Mouse (Mus musculus): Measurements from ENCODE around the gene Msi2. TPM values are rescaled to one million over a fixed set of nuclear protein-coding genes. Genes with fewer than 3 reads are reported as not detected.

Msi2 gene
- total RNA-seq, 2 experiments from 2014 or later, result 196 to 206 TPM

DNA sequence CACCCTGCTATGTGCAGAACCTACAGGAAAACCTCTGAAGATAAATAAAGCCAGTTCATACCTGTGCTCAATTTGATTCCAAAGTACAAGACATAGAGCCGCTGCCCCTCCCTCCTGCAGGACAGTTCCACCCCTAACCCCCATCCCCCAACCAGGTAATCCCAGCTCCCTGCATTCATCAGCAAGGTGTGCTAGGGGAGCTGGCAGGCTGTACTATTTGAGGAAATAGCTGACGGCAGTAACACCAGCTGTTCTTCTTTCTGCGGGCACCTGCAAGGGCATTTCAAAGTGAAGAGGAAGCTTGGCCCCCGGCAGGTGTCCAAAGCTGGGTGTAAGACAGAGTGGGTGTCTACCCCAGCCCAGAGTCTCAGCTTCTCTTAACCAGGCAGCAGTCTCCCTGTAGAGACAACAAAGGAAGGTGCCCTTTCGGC lies 314.1 kb downstream of the Msi2 start:
- no peak for DNase-seq
- intact Hi-C loops (cut with DNase I), result no loop called here

DNA sequence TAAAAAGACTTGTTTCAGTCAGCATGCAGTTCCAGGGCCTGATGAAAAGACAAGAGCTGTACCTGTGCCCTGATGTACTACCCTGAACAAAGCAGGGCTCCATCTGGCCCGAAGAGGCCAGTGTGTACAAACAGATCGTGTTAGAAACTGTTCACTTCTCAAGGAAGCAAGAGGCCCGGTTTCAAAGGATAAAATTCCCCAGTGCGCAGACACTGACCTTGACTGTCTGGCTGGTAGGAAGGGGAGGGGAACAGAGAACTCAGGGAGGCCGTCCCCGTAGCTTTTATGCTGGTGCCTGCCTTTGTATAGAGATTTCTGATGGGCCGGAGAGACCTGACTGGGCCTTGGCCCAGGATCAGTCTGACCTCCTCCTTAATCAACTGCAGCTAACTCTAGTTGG lies 316.0 kb downstream of the Msi2 start:
- DNase-seq, result no peak

DNA sequence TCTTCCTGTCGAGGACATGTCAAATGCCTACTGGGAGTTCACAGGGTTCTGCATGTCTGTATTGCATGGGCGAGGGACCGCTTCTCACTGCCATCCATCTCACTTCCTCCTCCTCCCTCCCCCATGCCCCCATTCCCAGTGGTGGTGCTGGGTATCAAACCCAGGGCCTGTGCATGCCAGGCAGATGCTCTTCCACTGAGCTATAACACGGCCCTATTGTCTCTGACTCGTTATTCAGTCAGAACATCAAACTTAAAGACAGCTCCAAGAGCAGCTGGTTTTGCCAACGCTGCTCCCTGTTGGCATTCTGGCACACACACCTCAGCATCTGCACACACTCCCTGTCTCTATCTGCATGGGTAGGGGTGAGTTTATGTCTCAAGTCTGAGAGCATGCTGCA lies 317.0 kb downstream of the Msi2 start:
- DNase-seq, result no peak
- intact Hi-C loops (cut with DNase I), result no loop called here

More for the DNA sequence above, 316.0 kb downstream of the Msi2 start:
- intact Hi-C loops (cut with DNase I), result no loop called here

DNA sequence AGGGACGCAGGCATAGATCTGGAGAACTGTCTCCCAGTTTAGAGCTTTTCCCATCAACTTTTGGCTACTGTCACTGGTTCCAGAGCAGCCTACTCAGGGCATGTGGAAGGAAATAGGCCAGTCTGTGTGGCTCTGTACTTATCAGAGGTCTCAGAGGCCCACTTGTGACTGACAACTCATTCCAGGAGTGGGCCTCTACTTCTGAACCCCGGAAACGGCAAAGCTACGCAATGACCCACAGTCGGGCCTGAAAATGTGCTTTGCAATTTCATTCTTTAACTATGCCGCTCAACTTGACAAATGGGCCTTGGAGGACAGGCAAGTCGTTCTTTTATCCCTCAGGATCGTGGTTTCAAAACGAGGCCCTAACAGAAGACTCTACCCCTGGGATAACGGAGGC lies 317.4 kb downstream of the Msi2 start:
- intact Hi-C loops (cut with DNase I), result no loop called here
- no peak for DNase-seq

DNA sequence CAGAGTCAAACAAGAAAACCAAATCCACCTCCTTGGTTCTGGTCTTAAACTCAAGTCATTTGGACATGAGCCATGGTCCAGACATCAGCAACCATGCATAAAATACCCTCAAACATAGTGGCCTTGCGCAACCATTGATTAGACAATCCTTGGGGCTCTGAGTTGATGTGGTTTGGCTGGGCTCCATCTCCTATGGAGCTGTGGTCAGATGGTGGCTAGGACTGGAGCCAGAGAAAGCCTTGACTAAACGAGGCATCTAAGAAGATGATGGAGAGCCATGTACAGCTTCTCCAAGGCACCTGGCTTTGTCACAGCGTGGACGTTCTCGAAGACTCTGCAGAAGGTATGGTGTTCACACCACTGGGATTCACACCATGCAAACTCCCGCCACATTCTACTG lies 318.1 kb downstream of the Msi2 start:
- DNase-seq, result no peak
- intact Hi-C loops (cut with DNase I), result no loop called here

DNA sequence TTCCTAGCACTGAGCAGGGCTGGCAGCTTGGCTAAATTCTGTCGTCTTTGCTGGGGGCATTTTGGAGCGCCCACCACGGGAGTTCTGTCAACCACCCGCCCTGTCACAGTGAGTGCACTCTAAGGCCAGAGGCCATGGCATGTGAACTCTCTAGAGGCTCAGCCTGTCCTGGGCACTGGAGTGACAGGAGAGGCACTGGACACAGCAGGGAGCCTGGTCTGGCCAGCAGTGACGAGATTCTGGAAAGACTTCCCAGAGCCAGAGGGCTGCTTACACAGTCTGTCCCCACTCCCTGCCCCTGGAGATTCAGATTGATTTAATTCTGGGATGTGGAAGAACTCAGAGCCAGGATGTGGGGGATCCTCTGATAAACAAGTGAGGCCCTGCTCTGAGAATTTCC lies 318.9 kb downstream of the Msi2 start:
- intact Hi-C loops (cut with DNase I), result no loop called here
- DNase-seq, result peak in 1 of 2 experiments; percentile 26

DNA sequence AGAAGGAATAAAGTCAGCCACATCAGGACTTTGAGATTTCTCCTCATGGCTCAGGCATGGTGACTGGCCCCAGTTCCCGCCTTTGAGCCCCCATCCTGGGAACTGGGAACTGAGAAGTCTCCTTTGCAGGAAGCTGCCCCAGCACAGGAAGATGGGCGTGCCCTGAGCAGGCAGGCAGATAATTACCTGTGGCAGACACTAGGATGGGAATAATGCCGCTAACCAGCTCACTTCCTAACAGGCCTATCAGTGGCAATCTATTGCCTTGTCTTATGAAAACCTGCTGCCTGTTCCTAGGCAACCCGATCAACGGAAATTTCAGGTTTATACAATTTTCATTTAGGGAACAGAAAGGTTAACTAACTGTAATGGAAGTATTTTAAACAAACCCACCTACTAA lies 319.3 kb downstream of the Msi2 start:
- intact Hi-C loops (cut with DNase I), result no loop called here
- DNase-seq, result no peak

DNA sequence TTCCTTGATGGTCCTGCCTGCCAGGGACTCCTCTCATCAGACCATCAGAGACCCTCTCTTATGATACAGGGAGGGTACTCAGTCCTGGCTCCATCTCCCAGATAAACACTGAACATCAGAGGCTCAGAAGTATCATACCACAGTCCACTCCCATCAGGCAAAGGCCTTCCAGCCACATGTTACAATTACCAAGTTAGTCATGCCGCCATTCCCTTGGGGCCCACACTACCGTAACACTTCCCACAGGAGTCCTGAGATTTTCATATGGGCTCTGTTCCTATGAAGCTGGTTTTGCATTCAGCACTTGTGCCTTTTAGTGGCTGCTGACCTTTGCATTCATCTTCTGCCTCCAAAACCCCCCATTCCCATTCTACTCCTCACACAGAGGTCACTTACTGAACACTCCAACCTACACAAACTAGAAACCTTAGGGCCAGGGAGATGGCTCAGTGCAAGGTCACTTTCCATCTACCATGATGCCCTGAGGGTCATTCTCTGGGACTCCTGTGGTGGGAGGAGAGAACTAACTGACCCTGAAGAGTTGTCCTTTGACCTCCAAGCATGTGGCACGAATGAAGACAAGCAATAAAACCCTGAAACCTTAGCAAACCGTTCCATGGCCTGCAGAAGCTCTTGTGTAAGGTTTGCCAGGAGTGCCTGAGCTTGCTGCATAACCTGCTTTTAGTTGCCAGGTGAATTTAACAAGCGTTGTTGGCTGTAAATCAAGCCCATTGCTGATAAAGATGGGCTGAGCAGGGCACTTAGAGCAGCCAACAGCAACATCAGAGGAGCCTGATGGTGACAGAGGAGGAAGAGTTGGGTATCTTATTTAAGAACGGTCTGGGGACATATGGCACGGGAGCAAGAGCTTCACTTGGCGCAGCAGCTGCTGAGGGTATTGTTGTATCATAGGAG lies 323.0 kb downstream of the Msi2 start:
- intact Hi-C loops (cut with DNase I), result no loop called here
- DNase-seq, result no peak

DNA sequence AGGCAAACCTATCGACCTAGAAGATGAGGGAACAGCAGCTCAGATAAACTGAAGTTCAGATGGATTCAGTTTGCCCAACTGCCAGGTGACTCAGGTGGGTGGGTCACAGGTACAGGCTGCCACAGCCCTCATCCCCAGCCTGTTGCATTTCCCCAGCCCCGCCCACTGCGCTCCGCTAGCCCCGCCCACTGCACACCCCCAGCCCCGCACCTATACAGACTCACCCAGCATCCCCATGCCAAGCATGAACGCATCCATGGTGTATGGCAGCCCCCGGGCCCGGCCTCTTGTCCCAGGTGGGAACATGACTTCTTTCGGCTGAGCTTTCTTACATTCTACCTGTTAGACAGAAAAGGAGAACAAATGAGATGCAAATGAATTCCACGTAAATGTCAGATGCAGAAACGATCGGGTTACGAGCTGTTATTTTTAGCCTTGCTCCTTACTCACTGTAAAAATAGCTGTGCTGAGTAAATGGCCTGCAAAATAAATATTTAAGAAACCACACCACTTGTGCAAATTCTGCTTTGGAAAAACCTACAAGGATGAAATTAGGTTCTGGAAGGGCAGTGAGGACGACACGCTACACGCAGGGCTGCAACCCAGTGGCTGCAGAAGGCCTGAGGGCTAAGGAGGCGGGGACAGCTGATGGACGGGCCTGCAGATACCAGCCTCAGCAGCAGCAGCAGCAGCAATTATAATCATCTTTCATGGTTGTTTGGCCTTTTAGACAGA lies 323.8 kb downstream of the Msi2 start:
- DNase-seq, result no peak
- intact Hi-C loops (cut with DNase I), result no loop called here

DNA sequence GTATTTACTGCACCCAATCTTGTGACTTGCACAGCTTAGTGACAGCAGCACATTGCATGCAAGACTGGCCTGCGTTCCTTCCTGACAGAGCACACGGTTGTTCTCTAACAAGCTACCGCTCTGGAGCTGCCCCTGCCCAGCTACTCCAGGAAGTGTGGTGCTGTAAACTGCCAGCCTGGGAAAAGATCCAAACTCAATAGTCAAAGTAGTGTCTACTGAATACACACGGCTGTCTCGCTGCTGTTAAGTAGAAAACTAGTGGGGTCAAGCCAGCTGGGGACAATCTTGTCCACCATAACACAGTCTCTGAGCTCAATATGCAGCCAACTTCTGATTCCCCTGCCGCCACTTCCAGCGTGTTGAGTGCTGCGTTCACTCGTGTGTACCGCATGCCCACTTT lies 325.6 kb downstream of the Msi2 start:
- intact Hi-C loops (cut with DNase I), result no loop called here
- DNase-seq, result peak in 1 of 2 experiments; percentile 23

DNA sequence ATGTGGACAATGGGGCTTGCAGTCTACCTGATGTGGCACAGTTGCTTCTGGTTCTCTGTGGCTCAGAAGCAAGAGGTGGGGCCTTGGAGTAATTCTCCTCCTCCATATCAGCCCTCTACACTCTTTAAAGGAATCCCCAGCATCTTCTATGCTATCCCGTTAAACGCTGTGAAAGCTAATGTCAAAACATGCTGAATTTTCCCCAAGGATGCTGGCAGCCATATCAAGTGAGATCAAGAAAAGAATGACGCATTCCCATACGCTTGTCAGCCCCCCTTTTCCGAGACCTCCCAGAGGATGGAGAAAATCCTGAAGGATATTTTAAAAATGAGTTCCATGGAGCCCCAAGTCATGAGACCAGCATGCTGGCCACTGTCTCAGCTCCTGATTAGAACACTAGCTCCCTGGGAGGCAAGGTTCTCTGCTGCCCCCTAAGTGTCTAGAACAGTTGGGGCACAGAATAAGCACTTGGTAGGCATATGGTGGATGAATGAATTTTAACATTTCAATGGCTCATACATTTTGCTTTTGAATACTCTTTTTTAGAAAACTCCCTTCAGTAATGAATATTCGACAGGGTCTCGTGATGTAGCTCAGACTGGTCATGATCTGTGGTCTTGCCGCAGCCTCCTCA lies 327.0 kb downstream of the Msi2 start:
- intact Hi-C loops (cut with DNase I), result no loop called here
- no peak for DNase-seq

DNA sequence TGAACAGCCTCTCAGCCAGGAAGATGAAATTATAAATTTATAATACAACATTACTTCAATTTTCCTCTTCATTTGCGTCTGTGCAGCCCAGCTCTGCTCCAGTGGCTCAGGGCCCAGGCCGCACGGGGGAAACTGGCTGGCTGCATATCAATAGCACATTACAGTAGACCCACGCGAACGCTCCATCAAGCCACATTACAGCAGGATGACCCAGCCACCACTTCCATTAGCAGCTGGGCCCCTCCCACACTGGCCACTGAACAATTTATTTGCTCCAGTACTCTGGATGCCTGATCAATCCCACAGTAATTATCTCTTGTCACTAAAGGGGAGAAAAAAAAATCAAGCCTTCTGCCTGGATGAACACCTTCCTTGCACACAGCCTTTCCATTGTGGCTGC lies 328.8 kb downstream of the Msi2 start:
- no peak for DNase-seq

DNA sequence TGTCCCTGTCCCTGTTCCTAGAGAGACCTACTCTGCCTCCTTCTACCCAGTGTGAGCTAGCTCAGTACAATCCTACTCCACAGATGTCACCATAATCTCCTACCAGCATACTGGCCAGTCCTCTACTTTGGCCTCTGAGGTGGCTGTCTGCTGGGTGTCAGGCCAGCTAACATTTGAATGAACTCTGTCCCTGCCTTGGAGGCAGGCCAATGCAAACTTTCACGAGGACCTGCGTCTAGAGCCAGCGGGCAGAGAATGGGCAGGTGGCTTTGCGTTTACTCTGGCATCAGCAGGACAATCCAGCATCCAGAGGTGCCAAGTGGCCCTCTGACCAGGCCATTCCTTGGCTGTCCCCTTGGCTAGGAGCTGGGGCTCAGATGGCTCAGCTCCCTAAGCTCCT lies 331.4 kb downstream of the Msi2 start:
- DNase-seq, result peak; percentile 60 to 72
- intact Hi-C loops (cut with DNase I), result no loop called here

More for the DNA sequence above, 328.8 kb downstream of the Msi2 start:
- intact Hi-C loops (cut with DNase I), result no loop called here

DNA sequence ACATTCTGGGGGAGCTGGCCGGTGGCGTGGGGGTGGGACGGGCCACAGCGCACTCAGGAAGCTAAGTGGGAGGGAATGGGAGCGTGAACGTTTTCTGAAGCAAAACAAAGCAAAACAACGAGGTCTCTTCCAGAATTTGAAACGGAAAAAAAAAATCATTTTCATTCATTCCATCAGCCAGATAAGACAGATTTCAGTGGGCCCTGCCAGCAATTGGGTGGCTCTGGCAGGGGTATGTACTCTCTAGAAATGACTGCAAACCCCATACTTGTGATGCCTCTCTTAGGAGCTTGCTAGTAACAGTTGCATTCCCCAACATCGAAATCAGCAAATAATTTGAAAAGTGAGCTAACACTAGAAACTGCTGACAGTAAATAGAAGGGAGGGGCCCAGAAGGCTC lies 335.9 kb downstream of the Msi2 start:
- DNase-seq, result no peak
- intact Hi-C loops (cut with DNase I), result no loop called here

DNA sequence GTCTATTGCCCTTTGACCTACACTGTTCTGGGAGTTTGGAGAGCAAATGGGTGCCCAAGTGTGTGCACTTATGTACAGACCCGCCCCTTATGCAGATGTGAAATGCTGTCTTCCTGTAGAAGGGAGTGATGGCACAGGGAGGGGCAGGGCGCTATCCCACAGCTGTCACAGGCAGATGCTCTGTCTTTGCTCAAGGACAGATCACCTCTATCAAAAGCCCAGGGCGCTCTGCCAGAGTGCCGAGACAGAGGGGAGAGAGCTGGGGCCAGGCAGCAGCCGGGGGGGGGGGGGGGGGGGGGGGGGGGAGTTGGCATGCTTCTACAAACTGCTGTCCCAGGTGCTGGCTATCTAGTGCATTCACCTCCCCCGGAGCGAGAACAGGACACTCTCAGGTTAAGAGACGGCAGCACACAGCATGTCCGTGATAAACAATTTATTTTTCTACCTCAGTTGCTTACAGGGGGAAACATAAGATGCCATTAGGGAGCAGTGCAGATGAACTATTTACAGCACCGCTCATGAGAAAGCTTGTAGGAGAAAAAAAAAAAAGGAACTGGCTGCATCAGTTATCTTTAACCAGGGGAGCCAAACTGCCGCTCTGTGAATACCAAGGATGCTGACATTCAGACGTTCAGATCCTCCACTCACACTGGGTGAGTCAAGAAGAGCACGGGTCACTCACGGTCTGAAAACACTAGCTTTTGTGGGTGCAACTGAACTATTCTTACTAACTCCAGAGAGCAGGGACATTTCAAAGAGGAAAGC lies 337.0 kb downstream of the Msi2 start:
- peak; percentile 52 to 61 for DNase-seq
- intact Hi-C loops (cut with DNase I), result no loop called here

DNA sequence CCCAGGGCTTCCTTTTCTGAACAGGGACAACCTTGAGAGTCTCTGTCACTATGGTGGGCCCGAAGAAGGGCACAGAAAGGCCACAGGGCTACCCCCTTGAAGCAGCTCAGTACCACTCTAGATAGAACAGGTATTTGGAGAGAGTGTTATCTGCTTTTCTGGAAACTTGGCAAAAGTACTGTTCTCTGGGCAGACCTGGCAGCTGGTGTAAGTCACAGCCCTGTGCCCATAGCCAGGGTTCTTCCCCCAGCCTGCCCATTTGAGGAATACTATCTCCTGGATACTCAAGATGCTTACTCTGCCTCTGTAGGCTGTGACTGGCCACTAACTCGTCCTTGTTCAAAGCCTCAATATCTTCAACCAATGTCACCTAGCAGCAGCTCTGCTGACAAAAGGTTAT lies 338.7 kb downstream of the Msi2 start:
- DNase-seq, result peak; percentile 42 to 47
- intact Hi-C loops (cut with DNase I), result no loop called here

DNA sequence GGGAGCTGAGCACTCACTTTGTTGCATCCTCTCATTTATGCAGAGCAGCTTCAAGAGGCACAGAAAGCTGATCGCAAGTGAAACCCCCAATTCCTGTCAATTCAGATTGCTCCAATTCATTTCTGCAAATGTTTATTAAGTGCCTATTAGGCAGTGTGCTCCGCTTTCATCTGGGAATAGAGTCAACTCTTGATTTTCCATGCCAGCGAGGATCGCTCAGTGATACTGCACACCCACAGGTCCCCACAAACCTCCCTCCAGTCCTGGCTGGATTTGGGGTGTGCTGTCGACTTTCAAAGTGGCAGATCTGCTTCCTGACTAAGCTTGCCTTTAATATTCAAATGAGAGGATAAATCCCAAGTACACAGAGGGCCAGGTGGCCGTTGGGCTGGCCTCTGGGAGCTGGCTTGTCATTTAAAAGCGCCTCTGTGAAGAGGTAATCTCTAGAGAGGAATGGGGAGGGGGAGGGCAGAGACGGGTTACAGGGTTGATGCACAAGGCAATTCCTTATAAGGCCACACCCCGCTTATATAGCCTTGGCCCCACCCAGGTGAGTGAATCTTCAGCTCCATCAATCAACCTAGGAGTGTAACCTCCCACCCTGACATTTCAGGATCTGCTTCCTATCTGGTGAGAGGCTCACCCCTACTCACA lies 339.5 kb downstream of the Msi2 start:
- intact Hi-C loops (cut with DNase I), result no loop called here
- no peak for DNase-seq

DNA sequence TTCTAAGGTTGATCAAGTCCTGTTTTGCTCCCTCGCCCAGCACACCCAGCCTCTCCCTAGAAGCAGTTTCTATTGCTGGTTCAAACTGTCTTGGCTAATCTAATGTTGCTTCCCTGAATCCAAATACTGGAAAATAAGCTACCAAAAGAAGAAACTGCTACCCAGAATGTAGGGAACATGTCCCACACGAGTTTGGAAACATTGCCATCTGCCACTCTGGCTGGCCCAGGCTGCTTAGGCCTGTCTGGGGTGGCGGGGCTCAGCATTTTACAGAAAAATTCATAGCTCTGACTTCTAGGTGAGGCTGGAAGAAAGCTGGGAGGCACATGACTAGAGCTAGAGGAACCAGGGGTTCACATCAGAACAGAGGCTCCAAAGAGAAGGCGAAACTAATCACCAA lies 345.7 kb downstream of the Msi2 start:
- DNase-seq, result no peak
- intact Hi-C loops (cut with DNase I), result no loop called here

DNA sequence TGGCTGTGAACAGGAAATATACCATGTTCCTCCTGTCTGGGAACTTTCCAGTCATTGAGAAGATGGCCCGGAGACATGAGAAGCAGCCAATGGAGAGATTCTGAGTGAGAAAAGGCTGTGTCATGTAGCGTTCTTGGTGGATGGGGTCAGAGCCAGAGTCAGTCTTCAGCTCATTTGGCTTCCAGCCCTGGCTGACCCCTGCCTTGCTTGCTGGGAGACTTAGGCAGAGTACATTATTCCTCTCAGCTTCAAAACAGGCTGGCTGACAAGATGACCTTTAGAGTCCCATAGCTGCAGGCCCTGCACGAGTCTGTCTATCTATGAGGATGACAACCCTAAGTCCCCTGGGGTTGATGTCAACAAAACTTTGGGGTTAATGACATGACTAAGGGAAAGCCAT lies 348.4 kb downstream of the Msi2 start:
- intact Hi-C loops (cut with DNase I), result no loop called here
- peak in 1 of 2 experiments; percentile 36 for DNase-seq

DNA sequence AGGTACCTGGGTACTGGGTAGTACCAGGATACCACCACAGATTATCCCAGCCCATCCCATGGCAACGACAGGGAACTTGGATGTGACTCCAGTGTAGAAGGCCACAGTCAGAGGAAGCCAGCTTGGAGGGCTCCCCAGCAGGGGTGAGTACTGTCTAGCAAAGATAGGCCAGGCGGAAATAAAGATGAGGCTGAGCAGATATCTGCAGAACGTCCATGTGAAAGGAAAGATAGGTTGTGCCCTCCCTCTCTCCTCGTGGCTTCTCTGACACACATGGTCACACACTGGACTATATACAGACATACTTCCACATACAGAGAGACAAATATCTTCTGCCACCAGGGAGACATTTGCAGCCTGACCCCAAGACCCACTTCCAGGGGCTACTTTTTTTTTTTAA lies 350.8 kb downstream of the Msi2 start:
- intact Hi-C loops (cut with DNase I), result no loop called here
- DNase-seq, result no peak
